Mouse (Mus musculus): ENCODE data around the gene Olfr523. TPM values are rescaled to one million over a fixed set of nuclear protein-coding genes. Genes with fewer than 3 reads are reported as not detected.
"Not testable (repeated sequence)": the region's sequence is repeated elsewhere in the genome, so short reads cannot be mapped to it uniquely, and the experiment has no call there.

The Olfr523 gene
- not detected for total RNA-seq (2021)

- intact Hi-C loops (cut with DNase I) = no loop called here
- no peak for DNase-seq (ENCODE audit: low spot score in 2 of 2)
Measured at GRCm38 (mm10) chr7:140172936-140173335, at the start of gene Olfr523. Gene Olfr523, plus strand, starts transcription at chr7:140173217.

- no peak for DNase-seq (ENCODE audit: low spot score in 2 of 2)
- intact Hi-C loops (cut with DNase I) = no loop called here
Measured at GRCm38 (mm10) chr7:140124382-140124781, 48.6 kb upstream of the Olfr523 start.

DNA sequence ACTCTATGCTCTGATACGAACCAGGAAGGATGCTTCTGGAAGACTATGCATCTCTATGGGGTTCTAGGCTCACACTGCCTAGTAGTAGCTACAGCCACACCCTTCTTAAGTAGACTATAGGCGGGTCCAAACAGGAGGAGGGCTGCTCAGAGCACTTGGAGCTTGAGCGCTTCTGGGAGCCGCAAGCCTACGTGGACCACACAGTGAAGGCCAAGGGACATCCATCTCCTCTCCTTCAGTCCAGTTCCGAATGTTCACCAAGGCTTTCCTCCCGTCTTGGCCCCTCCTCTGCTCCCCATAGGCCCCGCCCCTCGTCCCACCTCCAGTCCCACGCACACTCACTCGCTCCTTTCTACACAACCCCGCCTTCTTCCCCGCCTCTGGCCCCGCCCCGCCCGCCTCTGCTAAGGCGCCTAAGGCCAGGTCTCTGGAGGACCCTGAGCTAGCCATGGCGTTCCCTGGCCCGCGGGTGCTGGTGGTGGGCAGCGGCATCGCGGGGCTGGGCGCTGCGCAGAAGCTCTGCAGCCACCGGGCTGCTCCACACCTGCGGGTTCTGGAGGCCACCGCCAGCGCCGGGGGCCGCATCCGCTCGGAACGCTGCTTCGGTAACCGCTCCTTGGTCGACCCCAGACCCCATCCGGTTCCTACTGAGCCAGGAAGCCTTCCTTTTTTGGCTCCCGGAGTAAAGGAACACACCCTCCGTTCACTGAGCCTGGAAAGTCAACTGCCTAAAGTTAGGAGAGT, 47.6 kb upstream of the Olfr523 start:
- intact Hi-C loops (cut with DNase I) = no loop called here
- DNase-seq (ENCODE audit: low spot score in 2 of 2) = peak; percentile 85

DNA sequence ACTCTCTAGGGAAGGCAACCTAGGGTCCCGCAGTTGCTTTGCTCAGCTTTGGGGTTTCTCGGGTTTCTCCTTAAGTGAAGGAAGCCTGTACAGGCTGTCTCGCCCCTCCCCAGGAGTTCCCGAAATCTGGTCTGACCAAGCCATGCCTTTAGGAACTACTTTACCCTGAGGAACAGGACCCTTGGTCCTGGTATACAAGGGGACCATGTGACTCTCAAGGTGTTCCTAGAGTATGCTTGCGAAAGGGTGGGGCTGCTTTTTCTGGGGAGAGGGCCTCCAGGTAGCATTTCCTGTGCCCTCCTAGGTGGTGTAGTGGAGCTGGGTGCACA, 47.0 kb upstream of the Olfr523 start:
- intact Hi-C loops (cut with DNase I) = no loop called here
- DNase-seq (ENCODE audit: low spot score in 2 of 2) = no peak

DNA sequence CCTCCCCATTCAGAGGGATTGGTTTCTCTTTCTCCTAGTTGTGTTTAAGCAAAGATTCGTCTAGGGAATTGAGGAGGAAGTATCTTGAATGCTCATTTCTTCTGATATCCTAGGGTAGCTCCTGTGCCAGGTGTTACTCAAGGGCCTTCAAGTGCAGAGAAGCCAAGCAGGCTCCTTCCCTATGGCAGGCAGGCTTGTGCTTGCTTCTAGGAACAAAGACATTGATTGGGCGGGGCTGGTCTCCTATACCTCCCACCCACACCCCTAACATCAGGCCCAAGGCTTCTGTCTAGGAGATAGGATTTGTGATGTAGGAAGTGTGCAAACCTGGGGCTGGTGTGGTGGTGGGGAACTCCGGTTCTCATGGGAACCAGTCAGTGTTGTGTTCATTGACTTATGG, 46.1 kb upstream of the Olfr523 start:
- intact Hi-C loops (cut with DNase I) = no loop called here
- DNase-seq (ENCODE audit: low spot score in 2 of 2) = no peak

GRCm38 (mm10) chr7:140127911-140128310, 45.1 kb upstream of the Olfr523 start:
- intact Hi-C loops (cut with DNase I) = no loop called here
- DNase-seq (ENCODE audit: low spot score in 2 of 2) = no peak

- DNase-seq (ENCODE audit: low spot score in 2 of 2); intact Hi-C loops (cut with DNase I): not testable (repeated sequence)
Measured at GRCm38 (mm10) chr7:140132184-140132583, 40.8 kb upstream of the Olfr523 start.

DNA sequence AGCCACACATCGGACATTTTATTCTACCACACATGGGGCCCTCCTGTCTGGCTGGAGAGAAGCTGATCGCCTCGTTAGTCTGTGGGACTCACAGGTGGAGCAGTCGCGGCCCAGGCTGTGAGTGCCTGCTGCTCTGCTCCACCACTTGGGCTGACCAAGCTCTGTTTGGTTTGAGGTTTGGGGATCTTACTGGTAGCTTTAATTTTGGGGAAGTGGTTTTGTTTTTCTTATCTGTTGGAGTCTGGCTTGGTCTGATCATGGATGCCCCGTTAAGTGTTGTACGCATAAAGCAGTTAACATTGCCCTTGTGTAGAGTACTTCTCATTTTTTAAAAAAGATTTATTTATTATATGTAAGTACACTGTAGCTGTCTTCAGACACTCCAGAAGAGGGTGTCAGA, 39.0 kb upstream of the Olfr523 start:
- intact Hi-C loops (cut with DNase I); DNase-seq (ENCODE audit: low spot score in 2 of 2): not testable (repeated sequence)

DNA sequence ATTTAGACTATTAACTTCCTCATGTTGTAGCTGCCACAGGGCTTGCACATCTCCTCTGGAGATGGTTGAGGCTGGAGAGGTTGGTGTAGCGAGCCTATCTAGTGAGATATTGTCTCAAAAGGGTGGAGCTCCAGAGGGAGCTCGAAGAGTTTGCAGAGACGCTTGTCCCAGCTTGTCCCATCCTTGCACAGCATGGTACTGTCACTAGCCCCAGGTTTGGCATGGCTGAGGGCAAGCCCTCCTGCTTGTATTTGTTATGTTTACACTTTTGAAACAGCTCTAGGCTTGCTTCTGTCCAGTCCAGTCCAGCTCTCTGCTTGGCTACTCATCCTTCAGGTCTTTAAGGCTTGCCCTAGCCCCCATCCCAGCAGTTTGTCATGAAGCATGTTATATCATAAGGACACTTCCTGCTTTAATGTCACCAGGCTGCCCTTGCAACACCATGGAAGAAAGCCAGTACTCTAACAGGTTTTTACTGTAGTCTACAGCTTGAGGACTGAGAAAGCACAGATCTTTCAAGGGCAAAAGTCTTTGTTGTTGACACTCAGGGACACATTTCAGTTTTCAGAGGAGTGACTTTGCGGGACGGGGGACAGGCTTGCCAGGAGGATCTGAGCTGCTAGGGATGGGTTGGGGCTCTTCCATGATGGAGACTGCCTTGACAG, 37.8 kb upstream of the Olfr523 start:
- intact Hi-C loops (cut with DNase I) = no loop called here
- no peak for DNase-seq (ENCODE audit: low spot score in 2 of 2)

- intact Hi-C loops (cut with DNase I) = no loop called here
- DNase-seq (ENCODE audit: low spot score in 2 of 2) = peak; percentile 98
Measured at GRCm38 (mm10) chr7:140137135-140138020, 35.6 kb upstream of the Olfr523 start, which contains the start of gene Mtg1. Gene Mtg1, plus strand, starts transcription at chr7:140137564.

GRCm38 (mm10) chr7:140138021-140138310, 35.1 kb upstream of the Olfr523 start:
- DNase-seq (ENCODE audit: low spot score in 2 of 2) = no peak
- intact Hi-C loops (cut with DNase I) = no loop called here

DNA sequence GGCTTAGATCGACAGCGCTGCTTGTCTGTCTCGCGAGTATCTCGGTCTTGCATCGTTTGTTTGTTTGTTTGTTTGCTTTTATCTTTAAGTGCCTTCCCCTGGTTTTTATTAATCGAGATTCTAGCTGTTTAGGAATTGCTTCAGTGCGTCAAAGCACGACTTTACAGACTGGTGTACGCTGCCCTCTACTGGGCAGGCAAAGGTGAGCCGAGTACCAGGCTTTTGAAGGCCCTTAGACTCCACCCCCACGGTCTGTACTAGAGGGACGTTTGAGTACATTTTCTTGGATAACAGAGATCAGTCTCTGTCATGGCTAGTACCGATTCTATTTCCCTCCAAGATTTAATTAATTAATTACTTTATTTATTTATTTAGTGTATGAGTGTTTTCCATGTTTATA, 31.7 kb upstream of the Olfr523 start:
- peak in 1 of 2 experiments; percentile 40 for DNase-seq (ENCODE audit: low spot score in 2 of 2)

DNA sequence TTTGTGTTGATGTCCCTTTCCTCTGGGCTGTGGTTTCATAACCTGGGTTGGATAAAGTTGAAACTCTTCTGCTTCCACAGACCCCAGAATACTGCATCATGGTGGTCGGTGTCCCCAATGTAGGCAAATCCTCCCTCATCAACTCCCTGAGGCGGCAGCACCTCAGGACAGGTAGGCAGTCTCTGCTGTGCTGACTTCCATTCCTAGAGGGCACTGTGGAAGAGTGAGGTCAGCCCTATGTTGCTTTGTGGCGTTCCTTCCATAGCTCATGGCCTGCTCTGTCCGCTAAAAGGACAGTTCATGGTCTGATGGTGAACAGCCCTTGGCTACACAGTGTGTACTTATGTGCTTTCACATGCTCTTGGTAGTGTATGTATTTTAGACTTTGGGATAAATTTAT, 28.5 kb upstream of the Olfr523 start:
- no peak for DNase-seq (ENCODE audit: low spot score in 2 of 2)
- intact Hi-C loops (cut with DNase I) = no loop called here

More for the DNA sequence above, 31.7 kb upstream of the Olfr523 start:
- intact Hi-C loops (cut with DNase I) = loop anchor here (2.0 kb wide), 1 partner anchor 63 kb away; no protein-coding TSS in a partner anchor

- intact Hi-C loops (cut with DNase I) = loop anchor here (2.0 to 10.0 kb wide), 2 partner anchors 581 to 675 kb away; no protein-coding TSS in a partner anchor
- peak; percentile 66 to 69 for DNase-seq (ENCODE audit: low spot score in 2 of 2)
Measured at GRCm38 (mm10) chr7:140153383-140153782, 19.6 kb upstream of the Olfr523 start.

DNA sequence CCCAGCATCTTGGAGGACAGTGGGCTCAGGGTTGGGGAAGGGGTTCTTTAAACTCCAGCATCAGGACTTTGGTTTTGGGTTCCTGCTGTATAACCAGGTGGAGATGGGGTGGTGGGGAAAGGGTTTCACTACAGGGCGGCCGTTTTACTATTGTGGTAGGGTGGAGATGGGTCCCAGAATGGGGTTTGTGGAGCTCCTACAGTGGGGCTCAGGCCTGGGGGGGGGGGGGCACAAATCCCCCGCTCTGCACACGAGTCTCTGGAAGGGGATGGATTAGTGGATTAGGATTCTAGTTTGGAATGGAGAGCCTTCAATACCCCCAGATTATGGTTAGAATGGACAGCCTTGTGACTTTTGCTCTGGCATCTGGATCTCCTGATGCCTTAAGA, 19.2 kb upstream of the Olfr523 start:
- no peak for DNase-seq (ENCODE audit: low spot score in 2 of 2)
- intact Hi-C loops (cut with DNase I) = loop anchor here (2.0 to 10.0 kb wide), 2 partner anchors 581 to 675 kb away; no protein-coding TSS in a partner anchor

DNA sequence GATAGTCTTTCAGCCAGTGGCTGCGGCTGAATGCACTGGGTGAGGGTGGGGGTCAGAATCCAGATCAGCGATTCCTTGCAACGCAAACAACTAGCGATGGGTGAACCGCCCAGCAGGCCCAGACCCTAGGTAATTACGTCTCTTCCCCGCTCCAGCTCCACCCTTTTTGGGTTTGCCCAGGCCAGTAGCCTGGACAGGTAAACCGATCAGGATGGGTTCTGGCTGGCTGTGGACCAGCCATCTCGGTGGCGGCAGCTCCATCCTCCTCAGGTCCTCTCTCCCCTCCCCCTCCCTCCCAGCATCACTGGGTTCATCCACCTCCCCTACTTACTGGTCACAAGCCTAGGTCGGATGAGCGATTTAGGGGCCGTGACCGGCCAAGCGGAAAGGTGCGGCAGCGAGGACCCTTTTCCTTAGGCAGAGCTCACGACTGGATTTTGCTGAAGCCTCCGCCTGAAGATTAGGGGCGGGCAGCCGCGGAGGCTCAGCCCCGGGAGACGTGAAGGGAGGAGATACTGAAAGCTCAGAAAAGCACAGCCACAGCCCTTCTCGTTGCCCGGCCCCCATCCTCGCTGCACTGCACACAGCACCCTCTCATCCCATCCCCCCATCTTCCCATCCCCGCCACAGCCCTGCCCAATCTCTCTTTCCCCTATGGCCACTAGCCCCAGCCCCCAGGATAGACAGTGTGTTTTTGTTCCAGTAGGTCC, 18.6 kb upstream of the Olfr523 start, which contains the start of gene Sprn:
Gene Sprn, minus strand, starts transcription at position 660 of the 710 bp plus-strand sequence.
- intact Hi-C loops (cut with DNase I) = loop anchor here (10.0 kb wide), 1 partner anchor 580 kb away; no protein-coding TSS in a partner anchor

DNA sequence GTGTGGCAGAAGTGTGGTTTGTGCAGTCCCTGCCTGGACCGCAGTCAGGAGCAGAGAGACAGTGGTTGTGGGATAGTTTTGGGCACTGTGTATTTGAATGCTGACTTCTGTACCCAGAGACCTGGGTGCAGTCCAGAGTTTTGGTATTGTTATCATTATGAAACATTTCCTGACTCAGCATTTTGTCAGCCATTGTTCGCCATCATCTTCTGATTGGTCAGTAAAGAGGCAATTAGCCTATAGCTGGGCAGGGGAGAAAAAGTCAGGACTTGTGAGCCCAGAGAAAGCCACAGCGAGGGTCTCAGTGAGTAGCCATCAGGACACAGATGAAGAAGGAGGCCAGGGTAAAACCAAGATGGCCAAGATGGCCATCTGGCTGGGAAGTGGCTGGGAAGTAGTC, 12.7 kb upstream of the Olfr523 start:
- DNase-seq (ENCODE audit: low spot score in 2 of 2) = no peak
- intact Hi-C loops (cut with DNase I) = no loop called here

More for the DNA sequence above, 18.6 kb upstream of the Olfr523 start, which contains the start of gene Sprn:
- DNase-seq (ENCODE audit: low spot score in 2 of 2) = peak; percentile 80 to 84

GRCm38 (mm10) chr7:140164664-140165063, 8.4 kb upstream of the Olfr523 start, which contains the start of gene Olfr522:
Gene Olfr522, minus strand, starts transcription at chr7:140164764.
- no peak for DNase-seq (ENCODE audit: low spot score in 2 of 2)
- intact Hi-C loops (cut with DNase I) = no loop called here

GRCm38 (mm10) chr7:140167950-140168349, 5.1 kb upstream of the Olfr523 start:
- no peak for DNase-seq (ENCODE audit: low spot score in 2 of 2)
- intact Hi-C loops (cut with DNase I) = no loop called here
